Mouse (Mus musculus): ENCODE measurements around the gene Gpr22.

DNA sequence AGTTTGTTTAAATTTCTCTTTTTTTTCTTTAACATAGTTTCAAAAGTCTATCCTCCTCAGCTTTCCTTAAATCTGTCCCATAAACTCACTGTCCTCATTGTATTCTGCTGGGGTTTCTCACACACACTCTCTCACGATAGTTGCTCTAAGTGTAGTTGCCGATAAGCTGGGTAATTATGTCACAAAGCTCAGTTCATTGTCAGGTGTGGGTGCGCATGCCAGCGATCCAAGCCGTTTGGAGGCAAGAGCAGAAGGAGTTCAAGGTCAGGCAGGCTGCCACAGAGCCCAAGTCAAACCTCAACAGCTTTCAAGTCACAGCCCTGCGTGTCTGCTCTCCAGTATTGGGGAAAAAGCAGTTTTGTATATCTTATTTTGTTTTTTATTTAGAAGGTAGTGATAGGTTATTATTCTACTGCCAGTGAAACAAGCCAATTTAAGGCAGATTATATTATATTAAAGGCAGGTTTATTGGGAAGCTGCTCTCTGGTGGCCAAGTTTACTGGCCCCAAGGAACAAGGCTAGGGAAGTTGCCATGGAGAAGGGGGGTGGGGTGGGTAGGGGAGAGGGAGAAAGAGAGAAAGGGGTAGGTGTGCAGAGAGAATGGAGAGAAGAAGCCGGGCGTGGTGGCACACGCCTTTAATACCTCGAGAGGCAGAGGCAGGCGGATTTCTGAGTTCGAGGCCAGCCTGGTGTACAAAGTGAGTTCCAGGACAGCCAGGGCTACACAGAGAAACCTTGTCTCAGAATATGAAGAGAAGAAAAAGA, 11.9 kb upstream of the Gpr22 start:
- no peak for TF ChIP-seq CTCF (IDR thresholded peaks at IDR 0.05; ENCODE audit: low read depth)
- no peak for TF ChIP-seq EP300 (optimal IDR thresholded peaks at IDR 0.05)

Measured in stomach, postnatal 0 days (tissue).